Mouse (Mus musculus) right cerebral cortex, postnatal 14 days (tissue): Measurements from ENCODE around the gene Plcl2.

Experiments used
- DNase-seq: peaks from one replicate; pipeline ENCODE4 v3.0.0; 2022

The Plcl2 gene

GRCm38 (mm10) chr17:50509251-50510104 is at the start of gene Plcl2:
TSS of gene Plcl2 (plus strand) at chr17:50509403.
- DNase-seq = peak; percentile 57

- no peak for DNase-seq
Observed at GRCm38 (mm10) chr17:50460301-50460700, 48.9 kb upstream of the Plcl2 start.

- no peak for DNase-seq
Observed at GRCm38 (mm10) chr17:50467438-50467837, 41.8 kb upstream of the Plcl2 start.

- no peak for DNase-seq
Observed at GRCm38 (mm10) chr17:50469126-50469525, 40.1 kb upstream of the Plcl2 start.

- DNase-seq = no peak
Observed at GRCm38 (mm10) chr17:50469543-50470431, 39.4 kb upstream of the Plcl2 start.

DNA sequence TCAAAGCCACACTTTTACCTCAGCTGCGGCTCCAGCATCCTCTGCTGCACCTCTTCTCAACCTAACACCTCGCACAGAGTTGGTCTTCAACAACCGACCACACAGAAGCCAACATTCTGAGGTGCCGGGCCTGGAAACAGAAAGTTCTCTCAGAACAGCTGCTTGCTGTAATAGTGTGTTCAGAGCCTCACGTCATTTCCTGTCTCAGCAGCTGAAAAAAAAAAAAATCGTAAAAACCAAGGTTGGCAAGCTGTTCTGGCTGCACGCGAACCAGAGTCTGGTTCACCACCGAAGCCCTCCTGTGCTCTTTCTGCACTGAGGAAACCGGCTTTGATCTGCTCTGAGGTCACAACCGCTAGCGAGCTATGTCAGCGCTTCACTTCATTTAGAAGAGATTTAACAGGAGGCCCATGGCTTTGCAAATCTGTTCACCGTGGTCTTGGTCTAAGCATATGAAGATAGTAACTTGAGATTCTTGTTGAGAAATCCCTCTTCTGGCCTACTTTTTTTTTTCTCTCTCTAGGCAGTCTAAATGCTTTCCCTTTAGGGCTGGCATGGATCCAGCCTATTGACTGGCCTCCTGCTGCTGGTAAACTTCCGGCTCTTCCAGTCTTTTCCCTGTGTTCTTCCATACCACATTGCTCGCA is 38.6 kb upstream of the Plcl2 start:
- no peak for DNase-seq

DNA sequence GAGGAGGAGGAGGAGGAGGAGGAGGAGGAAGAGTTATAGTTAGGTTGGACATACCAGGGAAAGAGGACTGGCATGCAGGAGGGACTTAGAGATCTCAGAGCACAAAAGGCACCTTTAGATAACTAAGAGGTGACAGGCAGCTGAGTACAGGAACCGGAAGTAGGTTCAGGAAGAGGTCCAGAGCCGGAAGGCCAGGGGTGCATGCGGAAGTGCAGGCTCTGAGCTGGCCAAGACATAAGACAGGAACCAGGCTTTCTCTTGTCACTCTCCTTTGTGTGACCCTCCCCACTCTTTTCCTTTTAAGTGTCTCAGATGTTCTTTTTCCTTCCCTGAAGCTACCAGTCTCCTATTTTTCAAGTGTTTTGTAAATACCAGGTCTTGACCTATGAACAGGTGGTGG is 38.0 kb upstream of the Plcl2 start:
- DNase-seq = no peak

DNA sequence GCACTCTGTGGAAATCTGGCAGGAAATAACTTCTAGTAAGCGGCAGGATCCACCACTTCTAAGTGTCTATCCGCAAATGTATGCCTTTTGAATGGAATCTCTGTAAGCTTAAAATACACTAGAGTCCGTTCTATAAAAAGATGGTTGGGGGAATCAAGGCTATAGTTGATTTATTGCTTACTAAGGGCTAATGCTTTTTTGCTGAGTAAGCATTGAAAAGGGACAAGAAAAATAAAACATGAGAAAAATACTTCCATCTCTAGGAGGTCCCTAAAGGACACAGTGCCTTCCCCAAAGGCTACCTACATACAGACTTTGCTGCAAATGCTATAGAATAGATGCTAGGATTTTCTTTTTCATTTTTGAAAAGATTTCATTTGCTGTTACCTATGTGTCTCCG is 31.9 kb upstream of the Plcl2 start:
- no peak for DNase-seq

- no peak for DNase-seq
Observed at GRCm38 (mm10) chr17:50480867-50481266, 28.3 kb upstream of the Plcl2 start.

GRCm38 (mm10) chr17:50483700-50484099 is 25.5 kb upstream of the Plcl2 start:
- DNase-seq = no peak

DNA sequence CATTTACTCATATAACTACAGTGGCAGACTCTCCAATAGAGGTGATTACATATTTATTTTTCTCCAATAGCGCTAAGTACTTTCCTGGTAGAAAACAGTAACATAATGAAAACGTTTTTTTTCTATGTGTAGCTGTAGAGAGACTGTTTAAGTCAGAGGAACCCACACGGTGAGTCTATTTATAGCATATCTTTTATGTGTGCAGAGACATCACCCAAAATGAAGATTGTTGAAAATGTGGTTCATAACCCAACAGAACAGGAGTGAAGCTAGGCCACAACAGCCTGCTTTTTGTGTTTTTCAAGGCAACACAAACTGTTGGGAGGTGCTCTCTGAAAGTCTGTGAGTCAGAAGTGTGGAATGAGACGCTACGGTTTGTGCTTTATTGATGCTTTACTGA is 24.2 kb upstream of the Plcl2 start:
- no peak for DNase-seq

DNA sequence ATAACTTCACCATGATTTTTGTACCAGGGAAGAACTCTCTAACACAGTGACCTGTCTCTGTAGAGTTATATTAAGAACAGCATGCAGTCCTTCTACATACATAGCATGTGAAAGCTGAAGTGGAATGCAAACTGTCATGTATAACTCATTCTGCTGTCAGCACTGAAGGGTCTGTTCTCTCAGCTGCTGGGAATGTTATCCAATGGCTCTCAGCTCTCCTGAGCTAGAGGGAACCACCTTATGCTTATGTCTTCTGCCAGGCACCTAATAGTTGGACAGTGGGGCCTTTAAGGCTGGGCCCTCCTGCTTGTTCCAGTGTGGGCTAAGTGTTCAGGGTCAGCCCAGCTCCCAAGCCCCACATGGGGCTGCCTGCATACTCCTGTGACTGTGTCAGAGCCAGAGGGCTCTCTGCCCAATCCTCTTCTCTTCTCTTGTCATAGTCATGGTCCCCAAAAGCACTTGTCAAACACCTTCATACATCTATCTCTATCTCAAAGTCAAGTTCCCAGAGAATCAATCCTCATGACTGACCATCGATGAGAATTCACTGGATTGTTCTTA is 22.1 kb upstream of the Plcl2 start:
- no peak for DNase-seq

DNA sequence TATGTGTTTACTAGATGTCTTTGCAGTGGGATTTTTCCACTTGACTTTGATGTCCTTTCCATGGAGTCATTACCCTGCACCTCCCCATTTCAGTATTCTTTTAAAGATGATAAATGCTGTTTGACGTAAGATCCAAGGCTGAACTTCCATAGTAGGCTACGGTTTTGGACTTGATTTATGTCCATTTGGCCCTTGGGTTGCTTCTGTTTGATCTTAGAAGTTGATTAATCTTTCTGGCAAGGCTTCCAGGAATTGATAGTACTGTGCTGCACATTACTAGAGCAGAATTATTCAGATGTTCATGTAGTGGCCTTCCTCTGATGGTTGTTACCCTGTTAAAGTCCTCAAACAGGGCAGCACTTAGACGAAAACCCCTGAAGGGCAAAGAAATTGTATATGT is 21.5 kb upstream of the Plcl2 start:
- no peak for DNase-seq

DNA sequence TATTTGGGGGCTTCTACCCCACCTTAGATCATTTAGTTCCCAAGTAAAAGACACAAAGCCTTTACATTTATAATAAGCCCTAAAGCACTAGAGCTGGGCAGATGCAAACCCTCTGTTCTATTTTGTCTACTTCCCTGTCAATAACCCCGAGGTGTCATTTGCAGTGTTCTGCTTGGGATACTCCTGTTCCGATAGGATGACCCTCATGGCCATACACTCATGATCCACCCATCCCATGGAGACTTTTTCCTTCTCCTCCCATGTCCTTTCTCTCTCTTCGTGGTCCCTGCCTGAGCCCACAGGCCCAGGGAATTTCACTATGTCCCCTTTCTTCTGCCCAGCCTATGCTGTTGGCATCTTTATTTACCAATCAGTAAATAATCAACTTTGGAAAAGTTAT is 20.8 kb upstream of the Plcl2 start:
- DNase-seq = no peak

- DNase-seq = no peak
Observed at GRCm38 (mm10) chr17:50488895-50489294, 20.3 kb upstream of the Plcl2 start.

- DNase-seq = no peak
Observed at GRCm38 (mm10) chr17:50490644-50491430, 18.4 kb upstream of the Plcl2 start.

DNA sequence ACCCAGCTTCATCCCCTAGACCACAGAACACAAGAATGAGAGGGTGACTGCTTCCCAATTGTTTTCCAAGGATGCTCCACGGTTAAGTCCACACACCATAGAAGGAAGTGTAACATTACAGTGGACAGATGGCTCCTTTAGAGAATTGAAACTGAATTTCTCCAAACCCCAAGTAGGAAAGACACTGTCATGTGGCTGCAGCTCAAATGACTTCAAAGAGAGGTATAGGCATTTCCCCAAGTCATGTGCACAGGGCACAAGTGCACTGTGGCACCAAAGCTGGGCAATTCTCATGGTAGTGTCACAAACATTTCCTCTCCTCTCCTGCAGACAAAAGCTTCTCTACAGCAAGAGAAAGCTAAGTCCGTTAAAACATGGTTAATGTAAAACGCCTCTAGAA is 17.7 kb upstream of the Plcl2 start:
- no peak for DNase-seq

DNA sequence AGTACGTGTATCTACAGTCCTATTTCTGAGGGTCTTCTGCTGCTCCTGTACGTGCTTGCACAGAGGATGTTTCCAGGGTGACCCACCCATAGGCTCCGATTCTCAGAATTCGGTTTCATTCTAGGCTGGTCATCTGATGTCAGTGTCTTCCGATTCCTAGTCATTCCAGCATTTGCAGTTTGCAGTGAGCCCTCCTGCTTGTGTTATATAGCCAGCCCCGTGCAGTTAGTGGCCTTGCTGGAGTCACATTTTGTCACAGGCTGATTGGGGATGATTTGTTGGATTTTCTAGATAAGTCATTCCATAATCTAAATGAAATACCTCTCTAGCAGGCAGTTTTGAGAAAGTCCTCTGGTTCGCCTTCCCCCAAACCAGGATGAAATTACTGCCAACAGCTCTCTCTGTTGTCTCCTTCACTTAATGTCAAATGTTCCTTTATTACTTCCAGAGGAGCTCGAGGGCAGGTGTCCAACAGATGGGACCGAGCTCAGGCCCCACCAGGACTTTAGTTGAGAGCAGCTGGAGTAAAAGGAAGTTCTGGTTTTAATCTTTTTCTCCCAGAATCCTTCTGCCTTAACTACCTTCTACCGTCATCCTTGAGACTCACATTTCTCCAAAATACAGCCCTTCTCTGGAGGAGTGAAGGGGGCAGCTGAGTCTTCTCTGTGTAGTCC is 13.8 kb upstream of the Plcl2 start:
- DNase-seq = no peak

DNA sequence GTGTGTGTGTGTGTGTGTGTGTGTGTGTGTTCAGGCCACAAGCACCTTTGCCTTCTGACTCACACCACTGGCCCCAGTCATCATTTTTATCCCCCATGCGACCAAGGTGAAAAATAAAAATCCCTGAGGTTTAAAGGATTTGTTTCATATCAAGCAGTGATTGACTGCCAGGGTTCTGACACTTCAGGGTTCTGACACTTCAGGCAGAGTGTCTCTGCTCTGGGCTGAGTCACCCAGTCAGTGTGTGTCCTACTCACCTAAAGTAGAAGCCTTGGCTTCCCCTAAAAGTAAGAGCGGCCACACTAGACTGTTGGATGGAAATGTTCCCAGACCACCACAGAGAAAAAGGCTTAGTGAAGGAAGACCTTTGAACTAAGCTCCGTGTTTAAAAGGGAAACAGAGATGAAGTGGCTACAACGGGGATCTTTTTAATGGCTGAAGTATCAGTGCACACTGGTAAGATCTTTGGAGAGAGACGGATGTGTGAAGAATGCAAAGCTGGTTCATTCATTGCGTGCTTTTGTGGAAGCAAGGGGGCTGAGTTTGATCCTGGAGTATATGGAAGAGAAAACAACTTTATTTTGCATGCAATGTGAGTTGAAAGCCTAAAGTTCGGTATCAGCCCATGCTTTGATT is 11.0 kb upstream of the Plcl2 start:
- no peak for DNase-seq

DNA sequence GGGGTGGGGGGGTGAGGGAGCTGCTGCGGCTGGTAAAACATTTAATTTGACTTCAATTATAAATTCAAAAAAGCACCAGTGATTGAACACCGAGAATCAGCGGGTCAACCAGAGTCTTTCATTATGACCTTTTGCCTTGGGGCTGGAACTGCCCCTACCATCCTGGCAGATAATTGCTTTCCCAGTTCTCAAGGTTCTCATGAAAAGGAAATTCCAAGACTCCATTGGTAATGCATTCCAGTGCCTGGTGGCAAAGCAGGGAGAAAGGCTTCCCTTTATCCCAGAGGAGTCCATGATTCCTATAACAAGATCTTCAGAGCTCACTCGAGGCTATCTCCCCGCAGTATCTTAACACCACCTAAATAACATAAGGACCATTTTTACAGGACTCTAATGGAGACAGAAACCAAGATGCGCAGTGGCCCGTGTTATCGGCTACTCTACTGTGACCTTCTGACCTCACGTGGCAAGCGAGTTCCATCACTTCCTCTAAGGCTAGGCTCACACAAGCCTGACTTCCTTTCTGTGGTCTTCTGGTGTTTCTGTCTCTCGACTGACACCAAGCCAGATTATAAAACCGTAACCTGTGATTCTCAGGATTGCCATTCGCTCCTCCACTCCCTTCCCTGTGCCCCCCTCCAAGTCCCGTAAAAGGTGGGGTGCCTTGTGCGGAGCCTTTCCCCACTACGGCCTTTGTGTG is 10.0 kb upstream of the Plcl2 start:
- DNase-seq = no peak

DNA sequence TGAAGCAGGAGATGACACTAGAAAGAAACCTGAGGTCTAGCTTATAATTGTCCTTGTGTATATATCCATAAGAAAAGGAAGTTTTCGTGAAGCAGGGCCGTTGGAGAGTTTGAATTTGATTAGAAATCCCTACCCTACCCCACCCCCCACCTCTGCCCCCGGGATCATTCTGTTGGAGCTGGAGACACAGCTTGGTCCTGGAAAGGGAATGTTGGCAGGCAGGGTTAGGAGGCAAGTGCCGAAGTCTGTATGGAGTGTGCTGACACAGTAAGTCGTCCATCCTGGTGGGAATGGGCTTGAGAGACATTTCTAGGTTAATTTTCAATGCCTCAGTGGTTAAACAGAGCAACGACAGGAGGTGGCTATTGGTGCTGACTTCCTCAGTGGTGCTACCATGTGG is 8.4 kb upstream of the Plcl2 start:
- no peak for DNase-seq
